Mouse (Mus musculus): ENCODE results near the gene Aldh18a1. TPM values are rescaled to one million over a fixed set of nuclear protein-coding genes. Genes with fewer than 3 reads are reported as not detected.
"Not testable (repeated sequence)": the region's sequence is repeated elsewhere in the genome, so short reads cannot be mapped to it uniquely, and the experiment has no call there.

The Aldh18a1 gene
- polyA plus RNA-seq, 1 experiment from 2014 or later: 51.6 TPM

GRCm38 (mm10) chr19:40625935-40626334 lies 37.7 kb upstream of the Aldh18a1 start:
- Histone ChIP-seq H3K9me3 (ENCODE audit: control insufficient read depth, low read length) (no peaks in the 10 kb centered on the region), H3K4me3 (ENCODE audit: low read length) (no peak overlapping the region), H3K4me2 (replicated peaks; ENCODE audit: low read depth, low read length) (no peak overlapping the region), H3K36me3 (ENCODE audit: control insufficient read depth, insufficient read depth, low read length) (no peaks in the 10 kb centered on the region), H3K27me3 (ENCODE audit: control insufficient read depth, insufficient read depth, low read length) (no peaks in the 10 kb centered on the region), H3K9ac (ENCODE audit: low read depth, low read length) (no peak overlapping the region), H3K4me1 (ENCODE audit: control insufficient read depth, insufficient read depth, low read length) (no peaks in the 10 kb centered on the region), H3K27ac (ENCODE audit: low read depth, low read length) (no peak overlapping the region)
- 48% methylated on average over 12 of the region's 12 CpGs for WGBS
- ATAC-seq (ENCODE audit: low FRiP score, low TSS enrichment): no peak

DNA sequence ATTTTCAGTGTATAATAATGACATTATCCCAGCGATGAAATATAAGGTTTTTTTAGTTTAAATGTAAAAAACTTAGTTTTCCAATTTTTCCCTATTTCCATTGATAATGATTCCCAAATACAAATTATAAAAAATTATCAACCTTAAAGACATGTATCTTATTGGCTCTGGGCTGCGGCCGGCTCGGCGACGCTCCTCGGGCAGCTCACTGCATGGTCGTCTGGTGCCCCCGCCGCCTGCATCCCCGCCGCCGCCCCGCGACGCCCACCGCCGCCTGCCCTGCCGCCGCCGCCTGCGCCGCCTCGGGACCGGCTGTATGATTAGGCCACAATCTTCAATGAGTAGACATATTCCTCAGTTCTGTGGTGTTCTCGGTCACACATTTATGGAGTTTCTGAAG lies 33.4 kb upstream of the Aldh18a1 start:
- not testable (repeated sequence) for H3K9me3 ChIP-seq (ENCODE audit: control insufficient read depth, low read length)
- WGBS: 43% methylated on average over 10 of the region's 26 CpGs

DNA sequence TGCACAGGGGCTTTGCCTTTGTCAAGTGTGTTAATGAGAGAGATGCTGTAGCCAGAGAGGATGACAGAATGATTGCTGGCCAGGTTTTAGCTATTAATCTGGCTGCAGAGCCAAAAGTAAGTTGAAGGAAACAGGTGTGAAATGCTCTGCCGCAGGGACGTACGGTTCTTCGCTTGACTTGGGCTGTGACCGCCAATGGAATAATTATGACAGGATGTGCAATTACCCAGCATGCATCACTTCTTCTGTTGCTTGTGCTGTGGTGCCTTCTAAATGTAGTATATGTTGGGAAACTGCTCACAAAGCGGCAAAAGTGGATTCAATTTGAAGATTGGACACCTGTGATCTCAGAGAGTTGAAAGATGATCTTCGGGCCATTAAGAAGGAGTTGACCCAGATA lies 27.8 kb upstream of the Aldh18a1 start:
- ATAC-seq (ENCODE audit: low FRiP score, low TSS enrichment): no peak
- no peak overlapping the region for H3K4me3 ChIP-seq (ENCODE audit: low read length)
- H3K4me2 ChIP-seq (replicated peaks; ENCODE audit: low read depth, low read length): no peak overlapping the region
- H3K9me3 ChIP-seq (ENCODE audit: control insufficient read depth, low read length): no peaks in the 10 kb centered on the region
- peaks cover 4% of the 10 kb centered on the region; the same call in 1 of the 2 replicates for H3K4me1 ChIP-seq (ENCODE audit: control insufficient read depth, insufficient read depth, low read length)
- no peak overlapping the region for H3K27ac ChIP-seq (ENCODE audit: low read depth, low read length)
- no peaks in the 10 kb centered on the region for H3K36me3 ChIP-seq (ENCODE audit: control insufficient read depth, insufficient read depth, low read length)
- 66% methylated on average over 7 of the region's 7 CpGs for WGBS
- H3K9ac ChIP-seq (ENCODE audit: low read depth, low read length): no peak overlapping the region
- no peaks in the 10 kb centered on the region for H3K27me3 ChIP-seq (ENCODE audit: control insufficient read depth, insufficient read depth, low read length)

More for the DNA sequence above, 33.4 kb upstream of the Aldh18a1 start:
- not testable (repeated sequence) for H3K9ac ChIP-seq (ENCODE audit: low read depth, low read length); H3K4me1 ChIP-seq (ENCODE audit: control insufficient read depth, insufficient read depth, low read length); H3K4me3 ChIP-seq (ENCODE audit: low read length); H3K27me3 ChIP-seq (ENCODE audit: control insufficient read depth, insufficient read depth, low read length); H3K4me2 ChIP-seq (replicated peaks; ENCODE audit: low read depth, low read length); H3K27ac ChIP-seq (ENCODE audit: low read depth, low read length); ATAC-seq (ENCODE audit: low FRiP score, low TSS enrichment); H3K36me3 ChIP-seq (ENCODE audit: control insufficient read depth, insufficient read depth, low read length)

DNA sequence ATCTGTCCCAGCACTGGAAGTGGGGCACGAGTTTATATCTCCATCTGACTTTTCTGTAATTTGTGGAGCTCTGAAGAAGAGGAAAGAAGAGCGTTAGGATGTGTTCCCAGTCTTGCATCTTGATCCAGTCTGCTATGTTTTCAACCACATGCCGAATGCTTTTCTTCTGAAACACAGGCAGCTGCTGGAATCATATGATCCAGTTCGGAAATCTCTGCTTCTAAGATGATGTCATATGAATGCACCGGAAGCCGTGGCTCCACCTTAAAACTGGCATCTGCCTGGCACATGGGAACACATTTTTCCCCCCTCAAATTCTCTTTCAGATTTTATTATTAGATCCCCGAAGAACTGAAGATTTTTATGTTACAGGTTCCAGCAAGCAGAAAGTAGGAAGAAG lies 26.5 kb upstream of the Aldh18a1 start:
- H3K4me1 ChIP-seq (ENCODE audit: control insufficient read depth, insufficient read depth, low read length): peaks cover 4% of the 10 kb centered on the region; the same call in 1 of the 2 replicates
- no peaks in the 10 kb centered on the region for H3K9me3 ChIP-seq (ENCODE audit: control insufficient read depth, low read length)
- H3K9ac ChIP-seq (ENCODE audit: low read depth, low read length): no peak overlapping the region
- no peak for ATAC-seq (ENCODE audit: low FRiP score, low TSS enrichment)
- H3K27me3 ChIP-seq (ENCODE audit: control insufficient read depth, insufficient read depth, low read length): no peaks in the 10 kb centered on the region
- no peak overlapping the region for H3K27ac ChIP-seq (ENCODE audit: low read depth, low read length)
- 74% methylated on average over 7 of the region's 7 CpGs for WGBS
- no peak overlapping the region for H3K4me3 ChIP-seq (ENCODE audit: low read length)
- no peaks in the 10 kb centered on the region for H3K36me3 ChIP-seq (ENCODE audit: control insufficient read depth, insufficient read depth, low read length)
- H3K4me2 ChIP-seq (replicated peaks; ENCODE audit: low read depth, low read length): no peak overlapping the region

DNA sequence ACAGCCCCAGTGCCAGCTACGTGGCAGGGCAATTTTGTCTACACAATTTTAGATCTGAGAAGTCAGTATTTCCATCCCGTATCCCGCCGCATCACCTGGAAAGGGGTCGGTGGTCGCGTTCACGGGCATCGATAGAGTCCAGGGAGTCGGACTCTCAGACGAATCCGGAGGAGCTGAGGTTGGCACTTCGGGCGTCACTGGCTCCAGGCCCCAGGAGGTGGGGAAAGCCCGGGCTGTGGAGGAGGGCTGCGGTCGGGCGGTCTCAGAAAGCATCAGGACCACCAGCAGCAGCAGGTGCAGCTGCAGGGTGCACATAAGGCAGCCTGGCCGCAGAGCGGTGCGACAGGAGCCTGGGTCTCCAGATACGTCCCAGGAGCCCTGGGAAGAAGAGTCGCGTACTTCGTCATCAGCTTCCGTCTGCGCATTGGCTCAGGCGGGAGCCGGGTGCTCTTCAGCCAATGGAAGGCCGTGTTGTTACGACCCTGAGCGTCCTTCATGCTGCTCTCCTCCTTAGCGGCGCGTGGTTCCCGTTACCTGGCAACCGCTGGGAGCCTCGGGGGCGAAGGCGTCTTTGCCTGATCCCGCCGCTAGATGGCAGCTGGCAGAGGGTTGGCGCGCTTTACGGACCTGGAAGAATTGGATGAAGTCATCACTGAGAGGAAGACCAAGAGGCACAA lies 23.7 kb upstream of the Aldh18a1 start, which contains the start of the genes Tctn3 and Entpd1:
Gene Tctn3 (minus strand): TSS at position 404 of the 677 bp plus-strand sequence.
Gene Entpd1 (plus strand): TSS at position 537 of the 677 bp plus-strand sequence.
- Histone ChIP-seq H3K27ac (ENCODE audit: low read depth, low read length) (no peak within 1 kb of the TSS), H3K9me3 (ENCODE audit: control insufficient read depth, low read length) (no peaks in the 10 kb centered on the region), H3K27me3 (ENCODE audit: control insufficient read depth, insufficient read depth, low read length) (no peaks in the 10 kb centered on the region), H3K4me3 (ENCODE audit: low read length) (peak within 1 kb of the TSS; percentile 67), H3K9ac (ENCODE audit: low read depth, low read length) (peak within 1 kb of the TSS; percentile 62), H3K4me2 (replicated peaks; ENCODE audit: low read depth, low read length) (peak within 1 kb of the TSS; percentile 81), H3K36me3 (ENCODE audit: control insufficient read depth, insufficient read depth, low read length) (peaks cover 16% of the 10 kb centered on the region), H3K4me1 (ENCODE audit: control insufficient read depth, insufficient read depth, low read length) (peaks cover 4% of the 10 kb centered on the region; the same call in 1 of the 2 replicates)
- peak; percentile 100 for ATAC-seq (ENCODE audit: low FRiP score, low TSS enrichment)
- WGBS: under 1% methylated on average over 45 of the region's 45 CpGs

- no peak overlapping the region for H3K9ac ChIP-seq (ENCODE audit: low read depth, low read length)
- no peak overlapping the region for H3K4me3 ChIP-seq (ENCODE audit: low read length)
- H3K4me2 ChIP-seq (replicated peaks; ENCODE audit: low read depth, low read length): no peak overlapping the region
- H3K4me1 ChIP-seq (ENCODE audit: control insufficient read depth, insufficient read depth, low read length): peaks cover 4% of the 10 kb centered on the region; the same call in 1 of the 2 replicates
- no peaks in the 10 kb centered on the region for H3K27me3 ChIP-seq (ENCODE audit: control insufficient read depth, insufficient read depth, low read length)
- ATAC-seq (ENCODE audit: low FRiP score, low TSS enrichment): no peak
- no peaks in the 10 kb centered on the region for H3K9me3 ChIP-seq (ENCODE audit: control insufficient read depth, low read length)
- peaks cover 33% of the 10 kb centered on the region for H3K36me3 ChIP-seq (ENCODE audit: control insufficient read depth, insufficient read depth, low read length)
- no peak overlapping the region for H3K27ac ChIP-seq (ENCODE audit: low read depth, low read length)
- WGBS: 89% methylated on average over 6 of the region's 6 CpGs
Measured at GRCm38 (mm10) chr19:40607676-40608075, 19.4 kb upstream of the Aldh18a1 start.

- H3K4me2 ChIP-seq (replicated peaks; ENCODE audit: low read depth, low read length): no peak overlapping the region
- H3K27ac ChIP-seq (ENCODE audit: low read depth, low read length): no peak overlapping the region
- H3K36me3 ChIP-seq (ENCODE audit: control insufficient read depth, insufficient read depth, low read length): peaks cover 36% of the 10 kb centered on the region
- no peak for ATAC-seq (ENCODE audit: low FRiP score, low TSS enrichment)
- no peak overlapping the region for H3K9ac ChIP-seq (ENCODE audit: low read depth, low read length)
- 92% methylated on average over 9 of the region's 9 CpGs for WGBS
- no peaks in the 10 kb centered on the region for H3K9me3 ChIP-seq (ENCODE audit: control insufficient read depth, low read length)
- no peaks in the 10 kb centered on the region for H3K4me1 ChIP-seq (ENCODE audit: control insufficient read depth, insufficient read depth, low read length)
- H3K27me3 ChIP-seq (ENCODE audit: control insufficient read depth, insufficient read depth, low read length): no peaks in the 10 kb centered on the region
- H3K4me3 ChIP-seq (ENCODE audit: low read length): no peak overlapping the region
Measured at GRCm38 (mm10) chr19:40605189-40605588, 16.9 kb upstream of the Aldh18a1 start.

GRCm38 (mm10) chr19:40601870-40602269 lies 13.6 kb upstream of the Aldh18a1 start:
- no peaks in the 10 kb centered on the region for H3K9me3 ChIP-seq (ENCODE audit: control insufficient read depth, low read length)
- H3K4me2 ChIP-seq (replicated peaks; ENCODE audit: low read depth, low read length): no peak overlapping the region
- H3K4me1 ChIP-seq (ENCODE audit: control insufficient read depth, insufficient read depth, low read length): no peaks in the 10 kb centered on the region
- peaks cover 23% of the 10 kb centered on the region for H3K36me3 ChIP-seq (ENCODE audit: control insufficient read depth, insufficient read depth, low read length)
- no peak for ATAC-seq (ENCODE audit: low FRiP score, low TSS enrichment)
- H3K27ac ChIP-seq (ENCODE audit: low read depth, low read length): no peak overlapping the region
- no peak overlapping the region for H3K4me3 ChIP-seq (ENCODE audit: low read length)
- no peak overlapping the region for H3K9ac ChIP-seq (ENCODE audit: low read depth, low read length)
- 92% methylated on average over 3 of the region's 3 CpGs for WGBS
- H3K27me3 ChIP-seq (ENCODE audit: control insufficient read depth, insufficient read depth, low read length): no peaks in the 10 kb centered on the region

GRCm38 (mm10) chr19:40600846-40601245 lies 12.6 kb upstream of the Aldh18a1 start:
- not testable (repeated sequence) for H3K4me1 ChIP-seq (ENCODE audit: control insufficient read depth, insufficient read depth, low read length); H3K9ac ChIP-seq (ENCODE audit: low read depth, low read length); H3K4me3 ChIP-seq (ENCODE audit: low read length); ATAC-seq (ENCODE audit: low FRiP score, low TSS enrichment); H3K27me3 ChIP-seq (ENCODE audit: control insufficient read depth, insufficient read depth, low read length); H3K4me2 ChIP-seq (replicated peaks; ENCODE audit: low read depth, low read length); H3K27ac ChIP-seq (ENCODE audit: low read depth, low read length); H3K9me3 ChIP-seq (ENCODE audit: control insufficient read depth, low read length)
- peaks cover 17% of the 10 kb centered on the region for H3K36me3 ChIP-seq (ENCODE audit: control insufficient read depth, insufficient read depth, low read length)
- 88% methylated on average over 5 of the region's 5 CpGs for WGBS

Data from kidney, embryonic 14.5 days (tissue).